Mouse (Mus musculus) heart, adult 2 months (tissue): ENCODE results near the gene Gm10277.

Experiments used
- CTCF ChIP-seq: fragments of 200-600 bp; IDR thresholded peaks from 2 replicates; pipeline ENCODE4 v1.8.1; 2022; ENCODE audit warnings: antibody characterized with exemption, mild to moderate bottlenecking, moderate library complexity
- EP300 ChIP-seq: fragments of 200-500 bp; IDR thresholded peaks from 2 replicates; pipeline ENCODE4 v1.6.1; 2011; ENCODE audit warnings: low read depth, low read length, control low read depth; ENCODE audit not compliant: insufficient read depth
- POLR2A ChIP-seq: fragments of 200-500 bp; IDR thresholded peaks from 2 replicates; pipeline ENCODE4 v1.6.1; 2011; ENCODE audit warnings: mild to moderate bottlenecking, low read depth, low read length, control low read depth; ENCODE audit not compliant: insufficient read depth

DNA sequence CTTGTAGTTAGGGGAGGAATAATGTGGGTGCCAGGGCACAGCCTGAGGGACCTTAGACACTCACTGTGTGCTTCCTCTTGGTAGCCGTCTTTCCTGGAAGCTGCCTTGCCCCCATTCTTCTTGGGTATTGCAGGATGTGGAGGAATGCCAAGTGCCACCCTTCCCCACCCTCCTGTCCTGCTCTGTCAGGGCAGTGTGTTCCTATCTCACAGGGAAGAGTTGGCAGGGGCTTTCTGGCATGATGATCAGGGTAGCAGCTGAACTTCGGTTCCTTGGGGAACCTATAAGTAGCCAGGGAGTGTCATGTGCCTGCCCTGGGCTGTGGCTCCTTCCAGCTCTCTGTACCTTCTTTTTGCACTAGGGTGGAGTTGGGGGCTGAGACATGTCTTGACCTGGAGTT is 26.4 kb upstream of the Gm10277 start:
- TF ChIP-seq EP300 = peak; percentile 54; the same call in 1 of the 2 replicates
- TF ChIP-seq CTCF = no peak
- no peak for TF ChIP-seq POLR2A
